Mouse (Mus musculus) adrenal gland, adult (tissue): ENCODE results near the gene Armc12.

ENCODE experiments used
- DNase-seq, 2 experiments: peaks; one replicate each; pipeline ENCODE4 v3.0.0; 2022 to 2023; ENCODE audit warnings: low spot score in 1 of 2; ENCODE audit not compliant: inconsistent age in 2 of 2

Gene Armc12

DNA sequence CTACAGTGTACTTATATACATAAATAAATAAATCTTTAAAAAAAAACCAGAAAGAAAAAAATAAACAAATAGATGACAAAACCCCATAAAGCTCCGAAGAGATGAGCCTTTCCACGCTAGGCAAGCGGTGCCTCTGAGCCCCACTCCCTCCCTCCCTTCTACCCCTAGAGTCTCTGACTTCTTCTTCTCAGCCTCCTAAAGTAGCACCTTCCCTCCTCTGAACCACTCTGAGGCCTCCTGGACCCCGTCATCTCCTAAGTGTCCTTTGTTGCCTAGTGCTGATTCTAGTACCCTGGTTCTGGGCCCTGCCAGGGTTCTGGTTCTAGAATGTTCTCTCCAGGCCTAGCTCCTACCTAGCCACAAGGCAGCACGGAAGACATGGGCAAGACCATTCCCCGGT is at the start of gene Armc12:
TSS of gene Armc12 (plus strand) at position 301 of the 400 bp plus-strand sequence.
- DNase-seq, result no peak

- peak; percentile 66 to 86 for DNase-seq
Observed at GRCm38 (mm10) chr17:28484704-28485445, 45.7 kb upstream of the Armc12 start.

DNA sequence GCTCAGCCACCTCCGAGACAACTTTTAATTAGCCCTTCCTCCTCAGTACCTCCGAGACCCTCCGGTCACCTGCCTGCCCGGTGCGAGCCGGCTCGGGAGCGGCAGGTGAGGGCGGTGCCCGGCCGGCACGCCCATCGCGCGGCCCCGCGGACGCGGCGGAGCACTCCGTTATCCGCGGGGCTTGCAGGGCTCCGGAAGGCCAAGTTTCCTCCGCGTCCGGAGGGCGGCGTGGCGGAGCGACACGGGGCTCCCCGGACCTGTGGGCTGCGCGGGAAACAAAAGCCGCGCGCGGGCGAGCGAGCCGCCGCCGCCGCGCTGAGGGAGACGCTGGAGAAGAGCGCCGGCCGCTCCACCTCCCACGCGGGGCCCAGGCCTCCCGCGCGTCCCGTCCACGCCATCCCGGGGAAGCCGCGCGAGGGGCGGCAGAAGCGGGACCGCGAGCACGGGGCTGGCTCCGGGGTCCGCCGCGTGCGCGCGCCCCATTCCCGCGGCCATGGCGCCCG is 45.1 kb upstream of the Armc12 start:
- DNase-seq, result peak in 1 of 2 experiments; percentile 73

DNA sequence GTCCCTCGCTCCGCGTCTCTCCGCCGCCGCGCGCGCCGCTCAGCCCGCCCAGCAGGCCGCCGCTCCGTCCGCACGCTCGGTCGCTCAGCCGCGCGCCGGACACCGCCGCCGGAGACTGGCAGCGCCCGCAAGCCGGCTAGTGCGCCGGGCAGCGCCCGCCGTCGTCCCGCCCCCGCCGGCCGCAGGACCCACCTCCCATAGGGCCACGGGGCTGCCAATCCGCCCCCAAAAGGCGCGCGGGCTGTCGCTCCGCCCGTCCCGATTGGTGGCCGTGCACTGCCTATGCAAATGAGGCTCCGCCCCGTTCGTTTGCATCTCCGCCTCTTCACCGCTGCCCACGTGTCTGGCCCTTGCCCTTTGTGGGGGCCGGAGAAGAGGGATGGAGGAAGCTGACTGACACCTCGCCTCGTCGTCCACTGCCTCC is 44.6 kb upstream of the Armc12 start:
- peak; percentile 99 for DNase-seq

DNA sequence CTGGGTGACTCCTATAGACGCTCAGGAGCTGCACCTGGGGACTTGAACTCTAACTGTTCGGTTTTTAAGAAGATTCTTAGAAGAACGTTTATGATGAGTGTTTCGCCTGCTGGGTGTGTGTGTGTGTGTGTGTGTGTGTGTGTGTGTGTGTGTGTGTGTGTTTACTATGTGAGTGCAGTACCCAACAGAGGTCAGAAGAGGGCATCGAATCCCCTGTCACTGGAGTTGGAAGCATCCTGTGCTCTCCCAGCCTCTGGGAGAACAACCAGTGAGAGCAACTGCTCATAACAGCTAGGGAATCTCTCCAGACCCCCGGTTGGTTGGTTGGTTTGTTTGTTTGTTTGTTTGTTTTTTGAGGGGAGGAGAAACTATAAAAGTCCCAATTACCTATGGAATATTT is 43.9 kb upstream of the Armc12 start:
- DNase-seq, result no peak

DNA sequence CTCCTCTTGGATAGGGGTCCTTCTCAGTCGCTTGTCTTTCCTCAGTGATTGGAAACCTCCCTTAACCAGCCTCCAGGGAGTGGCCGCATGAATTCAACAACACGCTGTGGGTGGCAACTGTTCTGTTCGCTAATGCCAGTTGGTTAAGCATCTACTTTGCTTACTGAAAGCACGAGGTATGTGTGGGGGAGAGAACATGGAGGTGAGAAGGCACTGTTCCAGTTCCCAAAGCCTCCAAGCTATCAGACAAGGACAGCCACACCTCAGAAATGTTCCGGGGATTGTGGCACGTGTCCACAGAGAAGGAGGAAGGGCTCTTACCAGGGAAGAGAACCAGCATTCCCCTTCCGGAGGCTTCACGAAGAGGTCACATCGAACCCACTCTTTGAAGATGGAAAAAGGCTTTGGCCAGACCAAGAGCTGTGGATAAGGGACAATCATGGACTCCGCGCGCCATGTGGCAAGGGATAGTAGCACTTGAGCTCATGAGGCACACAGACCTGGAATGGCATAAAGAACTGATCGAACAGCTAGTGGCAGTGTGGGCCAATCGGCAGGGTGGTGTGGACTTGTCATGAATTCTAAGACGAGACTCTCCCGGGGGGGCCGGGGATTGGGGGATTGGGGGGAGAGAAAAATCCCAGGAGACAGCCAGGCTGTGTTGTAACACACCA is 42.9 kb upstream of the Armc12 start:
- peak in 1 of 2 experiments; percentile 35 for DNase-seq

GRCm38 (mm10) chr17:28488258-28489013 is 42.2 kb upstream of the Armc12 start:
- no peak for DNase-seq

GRCm38 (mm10) chr17:28491035-28491770 is 39.4 kb upstream of the Armc12 start:
- DNase-seq, result no peak

- no peak for DNase-seq
Observed at GRCm38 (mm10) chr17:28495832-28496231, 34.8 kb upstream of the Armc12 start.

GRCm38 (mm10) chr17:28499190-28499589 is 31.4 kb upstream of the Armc12 start:
- no peak for DNase-seq

- DNase-seq, result no peak
Observed at GRCm38 (mm10) chr17:28500465-28500864, 30.1 kb upstream of the Armc12 start.

- no peak for DNase-seq
Observed at GRCm38 (mm10) chr17:28502196-28502821, 28.3 kb upstream of the Armc12 start.

- no peak for DNase-seq
Observed at GRCm38 (mm10) chr17:28504182-28504581, 26.4 kb upstream of the Armc12 start.

- DNase-seq, result no peak
Observed at GRCm38 (mm10) chr17:28505591-28505990, 25.0 kb upstream of the Armc12 start.

DNA sequence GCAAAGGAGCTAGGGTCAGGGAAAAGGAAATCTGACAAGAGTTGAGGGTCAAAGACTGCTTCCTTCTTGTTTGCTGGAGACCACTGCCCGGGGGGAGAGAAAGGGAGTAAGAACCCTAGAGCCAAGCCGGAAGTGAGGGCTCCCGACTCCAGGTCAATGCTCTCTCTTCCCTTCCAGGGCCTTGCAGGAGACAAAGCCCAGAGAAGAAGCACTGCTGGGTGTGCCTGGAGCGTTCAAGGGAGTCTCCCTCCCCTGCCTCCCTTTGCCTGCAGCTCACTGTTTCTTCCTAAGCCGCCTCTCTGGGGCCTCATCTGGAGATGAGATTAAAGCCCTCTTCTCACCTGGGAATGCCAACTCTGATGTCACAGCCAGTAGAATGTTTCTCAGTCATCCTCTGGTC is 23.7 kb upstream of the Armc12 start:
- peak; percentile 45 to 65 for DNase-seq

GRCm38 (mm10) chr17:28507496-28507895 is 23.1 kb upstream of the Armc12 start:
- DNase-seq, result peak; percentile 70 to 79

- DNase-seq, result peak; percentile 49 to 67
Observed at GRCm38 (mm10) chr17:28510445-28511342, 19.9 kb upstream of the Armc12 start.

- DNase-seq, result peak; percentile 50 to 64
Observed at GRCm38 (mm10) chr17:28511616-28512541, 18.7 kb upstream of the Armc12 start.
